Mouse (Mus musculus): ENCODE measurements at regions not wholly inside any gene's neighbourhood (a gene's known extent, or its start where the extent isn't known, plus 50 kb on each side); places are given as distances from the start of the nearest gene placed in this dataset.

GRCm38 (mm10) chr2:48223084-48223799 is 590.7 kb upstream of the Acvr2a start:
- no peak for DNase-seq (ENCODE audit: low spot score in 2 of 2)

- no peak for DNase-seq (ENCODE audit: low spot score in 2 of 2)
These were observed 563.7 kb upstream of the Acvr2a start for GRCm38 (mm10) chr2:48250174-48250573.

DNA sequence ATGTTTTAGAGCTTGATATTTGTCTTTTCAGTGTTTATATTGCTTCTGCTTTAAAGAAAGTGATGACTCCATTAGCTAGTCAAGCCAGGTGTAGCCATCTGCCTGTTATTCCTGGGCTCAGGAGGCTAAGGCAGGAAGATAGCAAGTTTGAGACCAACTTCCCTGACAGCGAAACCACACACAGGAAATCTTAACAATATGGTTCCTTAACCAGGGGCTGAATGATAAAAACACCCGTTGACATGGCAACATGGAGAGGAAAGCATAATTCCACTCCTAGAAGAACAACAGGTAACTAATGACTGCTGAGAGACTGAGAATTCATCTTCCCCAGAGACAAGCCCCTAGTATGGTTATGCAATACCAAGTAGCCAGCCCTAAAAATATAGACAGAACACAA is 553.6 kb upstream of the Acvr2a start:
- no peak for DNase-seq (ENCODE audit: low spot score in 2 of 2)
